Mouse (Mus musculus) hindbrain, embryonic 14.5 days (tissue): ENCODE results near the gene Tmem87b. TPM values are rescaled to one million over a fixed set of nuclear protein-coding genes. Genes with fewer than 3 reads are reported as not detected.
A peak's percentile ranks its signal among the peaks of the same experiment; 100 is the strongest.

Experiments used
- ATAC-seq: fragments of 200-750 bp; cut with Nextera tagmentation; 2 replicates; pipeline ENCODE4 v1.8.0; 2017; ENCODE audit warnings: moderate number of reproducible peaks, mild to moderate bottlenecking, moderate TSS enrichment, moderate library complexity; ENCODE audit not compliant: low FRiP score
- DNase-seq: peaks from one replicate; pipeline ENCODE4 v3.0.0-alpha.2; 2015; ENCODE audit warnings: low spot score
- H3K27ac ChIP-seq: fragments of 300-500 bp; sonication (generic); 2 replicates; pipeline ENCODE4 v1.5.1; 2014; ENCODE audit warnings: mild to moderate bottlenecking, moderate library complexity
- H3K27me3 ChIP-seq: fragments of 300-500 bp; sonication (generic); 2 replicates; pipeline ENCODE4 v1.6.1; 2014; ENCODE audit warnings: mild to moderate bottlenecking, low read length, mixed read lengths; ENCODE audit not compliant: control insufficient read depth, insufficient read depth
- H3K36me3 ChIP-seq: fragments of 300-500 bp; sonication (generic); replicated peaks from 2 replicates; pipeline ENCODE4 v1.6.1; 2014; ENCODE audit not compliant: control insufficient read depth, insufficient read depth
- H3K4me1 ChIP-seq: fragments of 300-500 bp; sonication (generic); replicated peaks from 2 replicates; pipeline ENCODE4 v1.6.1; 2014; ENCODE audit warnings: antibody characterized with exemption, low read length, mixed read lengths; ENCODE audit not compliant: control insufficient read depth, insufficient read depth
- H3K4me2 ChIP-seq: fragments of 300-500 bp; sonication (generic); replicated peaks from 2 replicates; pipeline ENCODE4 v1.6.1; 2014; ENCODE audit warnings: mild to moderate bottlenecking, moderate library complexity
- H3K4me3 ChIP-seq: fragments of 300-500 bp; sonication (generic); replicated peaks from 2 replicates; pipeline ENCODE4 v1.5.1; 2014; ENCODE audit warnings: mild to moderate bottlenecking, low read length
- H3K9ac ChIP-seq: fragments of 300-500 bp; sonication (generic); 2 replicates; pipeline ENCODE4 v1.6.1; 2014
- H3K9me3 ChIP-seq: fragments of 300-500 bp; sonication (generic); 2 replicates; pipeline ENCODE4 v1.6.1; 2016; ENCODE audit warnings: low read length; ENCODE audit not compliant: control insufficient read depth
- WGBS: fragments of 180-500 bp; shearing (Covaris S2); extraction: QIAGEN DNeasy Blood & Tissue Kit; methylation state at CpG from one replicate; pipeline ENCODE4 v1.1.7; 2014; 5-methylcytosine and 5-hydroxymethylcytosine counted together
- polyA plus RNA-seq: library from polyadenylated mRNA; unstranded; fragments of >200 nt; fragmentation: Nextera tagmentation; extraction: Ambion mirVana; gene quantifications from 2 replicates; pipeline ENCODE4 v1.2.1, GENCODE M21; 2014

Tmem87b gene
- polyA plus RNA-seq: 35.6 and 35.9 TPM in 2 replicates

DNA sequence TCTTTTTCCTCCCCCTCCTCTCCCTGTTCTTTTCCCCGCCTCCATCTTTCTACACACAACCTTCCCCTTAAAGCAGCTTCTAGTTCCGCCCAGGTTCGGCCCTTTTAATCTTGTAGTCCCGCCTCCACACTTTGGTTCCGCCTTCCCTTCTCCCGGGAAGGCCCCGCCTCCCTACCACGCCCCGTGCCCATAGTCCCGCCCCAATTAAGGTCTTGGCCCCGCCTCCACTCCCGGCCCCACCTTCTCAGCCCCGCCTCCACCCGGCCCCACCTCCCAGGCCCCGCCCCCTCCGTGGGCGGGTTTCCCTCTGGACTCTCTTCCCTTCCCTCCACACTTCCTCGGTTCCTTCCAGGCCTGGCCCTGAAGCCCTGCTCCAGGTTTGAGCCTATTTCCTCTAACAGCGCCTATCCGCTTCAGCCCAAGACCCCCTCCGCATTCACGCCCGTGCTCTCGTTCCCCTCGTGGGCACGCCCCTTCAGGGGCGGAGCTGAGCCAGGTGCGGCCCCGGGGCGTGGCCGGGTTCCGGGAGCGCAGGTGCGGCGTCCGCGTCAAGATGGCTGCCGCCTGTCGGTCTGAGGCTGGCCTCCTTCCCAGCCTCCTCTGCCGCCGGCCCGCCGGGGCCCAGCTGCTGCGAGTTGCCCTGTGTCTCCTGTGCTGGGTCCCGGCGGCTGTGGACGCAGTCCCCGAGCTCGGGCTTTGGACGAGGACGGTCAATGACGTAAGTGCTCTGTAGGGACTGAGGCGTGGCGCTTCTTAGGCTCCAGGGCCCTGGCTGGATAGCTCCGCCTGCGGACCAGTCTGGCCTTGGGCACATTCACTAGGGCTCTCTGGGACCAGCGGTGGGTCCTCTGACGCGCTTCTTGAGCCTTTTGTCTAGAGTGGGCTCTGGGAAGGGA lies at the start of gene Tmem87b:
Gene Tmem87b (plus strand): TSS at position 333 of the 896 bp plus-strand sequence.
- no peaks in the 10 kb centered on the region for H3K27me3 ChIP-seq
- peak; percentile 95 for ATAC-seq
- H3K4me3 ChIP-seq: peak within 1 kb of the TSS; percentile 81
- no peaks in the 10 kb centered on the region for H3K9me3 ChIP-seq
- H3K9ac ChIP-seq: peak within 1 kb of the TSS; percentile 89
- peak within 1 kb of the TSS; percentile 90 for H3K27ac ChIP-seq
- peak; percentile 97 for DNase-seq
- peaks cover 16% of the 10 kb centered on the region; the same call in 1 of the 2 replicates for H3K4me1 ChIP-seq
- WGBS: under 1% methylated on average over 52 of the region's 59 CpGs
- H3K4me2 ChIP-seq: peak within 1 kb of the TSS; percentile 78
- no peaks in the 10 kb centered on the region for H3K36me3 ChIP-seq

DNA sequence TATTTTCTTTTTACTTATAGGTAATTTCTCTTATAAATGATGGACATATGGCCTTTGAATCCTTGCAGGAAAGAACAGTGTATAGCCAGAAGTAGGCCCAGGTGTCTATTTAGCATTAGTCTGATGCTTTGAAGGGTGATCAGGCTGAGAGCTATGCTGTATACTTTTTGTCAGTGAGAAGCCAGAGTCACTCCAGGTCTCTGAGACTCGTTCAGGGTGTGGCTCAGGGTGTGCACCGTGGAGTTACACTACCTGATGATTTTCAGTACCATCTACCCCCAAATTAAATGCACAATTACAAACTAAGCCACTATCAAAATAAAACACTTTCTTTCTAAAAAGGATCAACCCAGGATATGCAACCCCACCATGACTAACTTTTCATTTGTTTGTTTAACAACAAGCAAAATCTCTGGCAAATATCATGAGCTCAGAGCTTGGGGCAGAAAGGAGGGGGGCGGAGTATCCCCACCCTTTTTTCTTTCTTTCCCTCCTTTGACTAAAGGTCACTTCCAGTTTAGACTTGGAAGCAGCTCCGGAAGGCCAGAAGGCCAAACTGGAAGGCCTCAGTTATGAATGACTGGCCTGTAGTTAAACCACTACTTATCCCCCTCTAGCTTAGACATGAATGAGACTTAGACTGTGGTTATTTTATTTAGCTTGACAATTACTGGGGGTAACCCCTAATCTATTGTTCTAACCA lies 49.2 kb upstream of the Tmem87b start:
- 82% methylated on average over 4 of the region's 4 CpGs for WGBS
- H3K4me1 ChIP-seq: no peaks in the 10 kb centered on the region
- no peak overlapping the region for H3K4me3 ChIP-seq
- H3K9me3 ChIP-seq: no peaks in the 10 kb centered on the region
- DNase-seq: no peak
- no peaks in the 10 kb centered on the region for H3K27me3 ChIP-seq
- H3K27ac ChIP-seq: no peak overlapping the region
- no peak overlapping the region for H3K9ac ChIP-seq
- ATAC-seq: no peak
- no peaks in the 10 kb centered on the region for H3K36me3 ChIP-seq
- H3K4me2 ChIP-seq: no peak overlapping the region

DNA sequence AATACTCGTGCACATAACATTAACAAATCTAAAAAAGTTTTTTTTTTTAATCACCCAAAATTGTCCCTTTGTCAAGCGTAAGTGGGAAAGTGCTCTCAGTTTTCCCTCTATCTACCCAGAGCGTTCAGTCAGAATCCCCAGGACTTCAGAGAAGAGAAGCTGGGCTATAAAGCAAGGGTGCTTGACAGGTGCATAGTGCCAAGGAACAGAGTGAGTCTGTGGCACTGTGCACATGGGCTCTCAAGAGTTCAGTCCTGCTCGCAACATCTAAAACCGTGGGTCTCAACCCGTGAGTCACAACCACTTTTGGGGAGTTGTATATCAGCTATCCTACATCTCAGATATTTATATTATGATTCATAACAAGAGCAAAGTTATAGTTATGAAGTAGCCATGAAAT lies 47.4 kb upstream of the Tmem87b start:
- Histone ChIP-seq H3K4me1 (no peaks in the 10 kb centered on the region), H3K9ac (no peak overlapping the region), H3K36me3 (no peaks in the 10 kb centered on the region), H3K4me2 (no peak overlapping the region), H3K27ac (no peak overlapping the region), H3K4me3 (no peak overlapping the region), H3K27me3 (no peaks in the 10 kb centered on the region), H3K9me3 (no peaks in the 10 kb centered on the region)
- WGBS: 93% methylated on average over 6 of the region's 6 CpGs
- ATAC-seq: no peak
- DNase-seq: no peak

DNA sequence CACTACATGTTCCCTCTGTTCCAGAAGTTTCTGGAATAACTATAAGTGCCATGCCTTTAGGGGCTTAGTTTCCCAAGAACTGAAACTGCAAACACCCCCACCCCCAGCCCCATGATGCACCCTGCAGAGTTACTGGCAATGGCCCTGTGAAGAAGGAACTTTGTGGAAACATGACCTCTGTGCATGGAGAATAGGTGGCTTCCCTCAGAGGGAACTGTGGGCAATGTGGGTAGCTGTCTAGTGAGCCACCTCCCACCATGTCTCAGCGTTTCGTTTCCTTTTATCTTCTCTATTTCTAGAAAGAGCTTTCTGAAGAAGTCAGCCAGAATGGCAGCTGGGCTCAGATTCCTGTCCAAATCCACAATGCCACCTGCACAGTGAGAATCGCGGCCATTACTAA lies 46.9 kb upstream of the Tmem87b start:
- no peak overlapping the region for H3K27ac ChIP-seq
- DNase-seq: no peak
- H3K4me3 ChIP-seq: no peak overlapping the region
- H3K4me2 ChIP-seq: no peak overlapping the region
- H3K36me3 ChIP-seq: no peaks in the 10 kb centered on the region
- H3K4me1 ChIP-seq: no peaks in the 10 kb centered on the region
- no peak for ATAC-seq
- H3K27me3 ChIP-seq: no peaks in the 10 kb centered on the region
- H3K9ac ChIP-seq: no peak overlapping the region
- no peaks in the 10 kb centered on the region for H3K9me3 ChIP-seq
- WGBS: 87% methylated on average over 4 of the region's 4 CpGs

DNA sequence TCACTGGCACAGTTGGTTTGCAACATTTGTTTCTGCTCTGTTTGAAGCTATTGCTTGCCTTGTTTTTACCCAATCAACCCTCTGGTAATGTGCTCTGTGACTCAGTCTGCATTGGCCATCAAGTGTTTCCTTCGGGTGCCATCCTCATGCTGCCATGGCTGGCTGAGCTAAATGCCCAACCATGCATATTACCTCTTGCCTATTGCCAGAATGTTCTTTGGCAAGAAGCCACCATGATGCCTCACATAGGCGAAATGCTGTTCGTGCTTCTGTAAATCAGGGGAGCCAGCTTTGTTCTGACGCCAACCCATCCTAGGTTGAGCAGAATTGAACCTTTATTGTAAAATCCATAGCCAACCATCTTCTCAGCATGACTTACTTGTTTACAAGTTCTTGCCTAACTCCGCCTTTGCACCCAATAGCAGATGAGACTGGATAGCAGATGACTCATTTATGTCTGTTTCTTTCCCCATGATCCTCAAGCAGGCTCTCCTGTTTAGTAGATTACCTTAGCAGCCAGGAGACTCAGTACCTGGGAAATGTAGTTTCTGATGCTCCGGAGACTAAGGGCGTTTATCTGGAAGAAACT lies 46.1 kb upstream of the Tmem87b start:
- H3K36me3 ChIP-seq: no peaks in the 10 kb centered on the region
- H3K9me3 ChIP-seq: no peaks in the 10 kb centered on the region
- H3K27ac ChIP-seq: no peak overlapping the region
- H3K4me2 ChIP-seq: no peak overlapping the region
- no peak overlapping the region for H3K4me3 ChIP-seq
- DNase-seq (no peak), ATAC-seq (no peak)
- WGBS: 87% methylated on average over 7 of the region's 7 CpGs
- H3K27me3 ChIP-seq: no peaks in the 10 kb centered on the region
- H3K9ac ChIP-seq: no peak overlapping the region
- no peaks in the 10 kb centered on the region for H3K4me1 ChIP-seq

DNA sequence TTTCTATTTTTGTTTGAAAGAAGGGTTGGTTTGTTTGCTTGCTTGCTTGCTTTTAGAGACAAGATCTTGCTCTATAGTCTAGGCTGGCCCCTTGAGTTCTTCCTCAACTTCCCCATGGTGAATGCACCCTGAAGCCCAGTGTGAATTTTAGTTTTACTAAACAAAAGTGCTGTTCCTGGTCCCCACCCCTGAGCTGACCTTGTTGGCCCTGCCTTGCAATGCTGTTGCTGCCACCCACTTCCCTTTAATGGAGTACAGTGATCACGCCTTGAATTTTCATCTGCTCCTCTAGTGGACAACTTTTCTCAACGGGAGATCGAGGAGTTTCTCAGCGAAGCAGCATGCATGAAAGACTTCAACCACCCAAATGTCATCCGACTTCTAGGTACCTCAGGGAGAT lies 35.7 kb upstream of the Tmem87b start:
- Histone ChIP-seq H3K9ac (no peak overlapping the region), H3K27me3 (no peaks in the 10 kb centered on the region), H3K27ac (no peak overlapping the region), H3K9me3 (no peaks in the 10 kb centered on the region), H3K36me3 (no peaks in the 10 kb centered on the region), H3K4me1 (no peaks in the 10 kb centered on the region), H3K4me3 (no peak overlapping the region), H3K4me2 (no peak overlapping the region)
- ATAC-seq (no peak), DNase-seq (no peak)
- 95% methylated on average over 5 of the region's 5 CpGs for WGBS

DNA sequence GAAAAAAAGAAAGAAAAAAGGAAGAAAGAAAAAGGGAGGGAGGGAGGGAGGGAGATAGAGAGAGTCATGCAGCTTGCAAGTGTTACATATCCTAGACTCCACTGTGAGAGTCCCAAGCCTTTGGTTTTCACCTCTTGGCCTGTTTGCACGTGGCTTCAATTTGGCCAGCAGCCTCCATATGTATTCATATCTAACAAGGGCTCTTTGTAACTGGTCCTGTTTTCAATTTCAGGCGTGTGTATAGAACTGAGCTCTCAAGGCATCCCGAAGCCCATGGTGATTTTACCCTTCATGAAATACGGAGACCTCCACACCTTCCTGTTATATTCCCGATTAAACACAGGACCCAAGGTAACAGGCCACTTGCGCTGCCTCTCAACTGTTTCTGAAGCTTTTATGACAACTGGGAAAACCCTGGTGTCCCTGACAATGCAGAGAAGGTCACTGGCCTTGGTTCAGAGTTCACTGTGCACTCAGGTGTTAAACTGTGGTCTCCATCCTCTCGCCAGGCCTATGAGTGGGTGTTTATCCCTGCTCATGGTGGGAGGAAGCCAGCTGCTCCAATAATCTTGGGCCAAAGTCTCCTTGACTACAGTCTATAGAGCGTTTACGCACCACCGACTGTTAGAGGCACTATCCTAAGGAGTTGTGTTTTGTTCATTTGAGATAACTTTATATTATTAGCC lies 34.1 kb upstream of the Tmem87b start:
- Histone ChIP-seq H3K4me3 (no peak overlapping the region), H3K4me2 (no peak overlapping the region), H3K9me3 (no peaks in the 10 kb centered on the region), H3K27me3 (no peaks in the 10 kb centered on the region), H3K36me3 (no peaks in the 10 kb centered on the region), H3K9ac (no peak overlapping the region), H3K4me1 (no peaks in the 10 kb centered on the region), H3K27ac (no peak overlapping the region)
- DNase-seq: no peak
- 81% methylated on average over 10 of the region's 10 CpGs for WGBS
- no peak for ATAC-seq

DNA sequence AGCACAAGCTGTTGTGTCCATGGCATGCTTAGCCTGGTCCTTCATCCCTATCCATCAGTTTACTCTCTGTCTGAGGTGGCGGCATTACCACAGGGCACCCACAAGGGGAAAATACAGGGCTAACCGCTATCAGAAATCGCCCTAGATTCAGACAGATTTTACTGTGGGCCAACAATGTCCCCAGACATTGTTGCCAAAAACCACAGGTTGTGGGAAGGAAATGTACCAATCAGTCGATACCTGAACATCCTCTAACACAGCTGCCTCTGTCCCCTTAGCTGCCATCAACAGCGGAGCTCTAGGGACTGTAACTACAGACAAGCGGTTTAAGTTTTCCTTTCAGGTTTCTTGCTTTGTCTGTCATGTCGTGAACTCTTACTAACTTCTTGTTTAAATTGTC lies 33.1 kb upstream of the Tmem87b start:
- H3K27ac ChIP-seq: no peak overlapping the region
- H3K4me2 ChIP-seq: no peak overlapping the region
- no peaks in the 10 kb centered on the region for H3K36me3 ChIP-seq
- ATAC-seq: no peak
- DNase-seq: no peak
- no peak overlapping the region for H3K9ac ChIP-seq
- no peaks in the 10 kb centered on the region for H3K9me3 ChIP-seq
- H3K4me1 ChIP-seq: no peaks in the 10 kb centered on the region
- H3K4me3 ChIP-seq: no peak overlapping the region
- no peaks in the 10 kb centered on the region for H3K27me3 ChIP-seq
- WGBS: 93% methylated on average over 7 of the region's 7 CpGs

DNA sequence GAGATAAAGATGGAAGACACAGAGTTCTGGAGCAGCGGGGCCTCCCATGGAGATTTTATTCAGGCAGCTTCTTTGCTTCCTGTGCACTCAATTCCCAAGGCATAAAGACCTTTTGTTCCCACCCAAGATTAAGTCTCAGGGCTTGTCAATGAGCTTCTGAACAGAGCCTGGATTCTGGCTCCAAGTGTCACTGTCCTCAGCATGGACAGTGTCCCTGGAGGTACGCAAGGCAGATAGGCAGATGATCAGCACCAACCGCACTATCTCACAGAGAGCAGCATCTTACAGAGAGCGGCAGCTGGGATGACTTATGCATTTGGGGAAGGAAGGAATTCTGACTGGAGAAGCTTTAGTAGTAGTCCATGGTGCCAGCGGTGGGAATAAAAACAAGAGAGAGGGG lies 31.6 kb upstream of the Tmem87b start:
- 35% methylated on average over 5 of the region's 5 CpGs for WGBS
- H3K27me3 ChIP-seq: no peaks in the 10 kb centered on the region
- H3K4me1 ChIP-seq: no peaks in the 10 kb centered on the region
- no peak overlapping the region for H3K4me2 ChIP-seq
- ATAC-seq (no peak), DNase-seq (no peak)
- no peak overlapping the region for H3K9ac ChIP-seq
- no peak overlapping the region for H3K4me3 ChIP-seq
- H3K36me3 ChIP-seq: no peaks in the 10 kb centered on the region
- no peaks in the 10 kb centered on the region for H3K9me3 ChIP-seq
- H3K27ac ChIP-seq: no peak overlapping the region
